Mouse (Mus musculus): ENCODE measurements at regions not wholly inside any gene's neighbourhood (a gene's known extent, or its start where the extent isn't known, plus 50 kb on each side); places are given as distances from the start of the nearest gene placed in this dataset.

GRCm38 (mm10) chr4:34226886-34227285 lies 176.9 kb upstream of the Spaca1 start:
- no peak for DNase-seq

- no peak for DNase-seq
These were observed 177.6 kb upstream of the Spaca1 start for GRCm38 (mm10) chr4:34227611-34228010.

GRCm38 (mm10) chr4:34231270-34231669 lies 181.3 kb upstream of the Spaca1 start:
- DNase-seq: peak; percentile 83

GRCm38 (mm10) chr4:34234204-34234603 lies 184.2 kb upstream of the Spaca1 start:
- DNase-seq: peak; percentile 71

- DNase-seq: peak; percentile 21
These were observed 184.7 kb upstream of the Spaca1 start for GRCm38 (mm10) chr4:34234645-34235044.

GRCm38 (mm10) chr4:34237791-34238190 lies 187.8 kb upstream of the Spaca1 start:
- peak; percentile 24 for DNase-seq

- no peak for DNase-seq
These were observed 189.6 kb upstream of the Spaca1 start for GRCm38 (mm10) chr4:34239624-34240023.

GRCm38 (mm10) chr4:34241060-34241571 lies 191.1 kb upstream of the Spaca1 start:
- DNase-seq: no peak

- DNase-seq: no peak
These were observed 191.7 kb upstream of the Spaca1 start for GRCm38 (mm10) chr4:34241673-34242072.

GRCm38 (mm10) chr4:34259444-34259843 lies 209.5 kb upstream of the Spaca1 start:
- no peak for DNase-seq

- no peak for DNase-seq
These were observed 210.5 kb upstream of the Spaca1 start for GRCm38 (mm10) chr4:34260468-34260867.

- DNase-seq: no peak
These were observed 211.8 kb upstream of the Spaca1 start for GRCm38 (mm10) chr4:34261809-34262208.

- DNase-seq: no peak
These were observed 214.4 kb upstream of the Spaca1 start for GRCm38 (mm10) chr4:34264431-34264830.

GRCm38 (mm10) chr4:34274316-34274715 lies 224.3 kb upstream of the Spaca1 start:
- peak; percentile 7 for DNase-seq

- DNase-seq: no peak
These were observed 225.4 kb upstream of the Spaca1 start for GRCm38 (mm10) chr4:34275372-34275771.

GRCm38 (mm10) chr4:34302504-34303108 lies 248.1 kb upstream of the Akirin2 start:
- DNase-seq: no peak

- DNase-seq: no peak
These were observed 241.7 kb upstream of the Akirin2 start for GRCm38 (mm10) chr4:34308921-34309563.

- no peak for DNase-seq
These were observed 240.6 kb upstream of the Akirin2 start for GRCm38 (mm10) chr4:34310061-34310642.

GRCm38 (mm10) chr4:34315848-34316247 lies 234.9 kb upstream of the Akirin2 start:
- DNase-seq: no peak

GRCm38 (mm10) chr4:34322841-34323240 lies 227.9 kb upstream of the Akirin2 start:
- no peak for DNase-seq

- DNase-seq: no peak
These were observed 222.5 kb upstream of the Akirin2 start for GRCm38 (mm10) chr4:34328151-34328785.

- peak; percentile 30 for DNase-seq
These were observed 213.6 kb upstream of the Akirin2 start for GRCm38 (mm10) chr4:34336971-34337797.

Data from adrenal gland, postnatal 14 days (tissue).